Mouse (Mus musculus): ENCODE measurements at regions not wholly inside any gene's neighbourhood (a gene's known extent, or its start where the extent isn't known, plus 50 kb on each side); places are given as distances from the start of the nearest gene placed in this dataset.

DNA sequence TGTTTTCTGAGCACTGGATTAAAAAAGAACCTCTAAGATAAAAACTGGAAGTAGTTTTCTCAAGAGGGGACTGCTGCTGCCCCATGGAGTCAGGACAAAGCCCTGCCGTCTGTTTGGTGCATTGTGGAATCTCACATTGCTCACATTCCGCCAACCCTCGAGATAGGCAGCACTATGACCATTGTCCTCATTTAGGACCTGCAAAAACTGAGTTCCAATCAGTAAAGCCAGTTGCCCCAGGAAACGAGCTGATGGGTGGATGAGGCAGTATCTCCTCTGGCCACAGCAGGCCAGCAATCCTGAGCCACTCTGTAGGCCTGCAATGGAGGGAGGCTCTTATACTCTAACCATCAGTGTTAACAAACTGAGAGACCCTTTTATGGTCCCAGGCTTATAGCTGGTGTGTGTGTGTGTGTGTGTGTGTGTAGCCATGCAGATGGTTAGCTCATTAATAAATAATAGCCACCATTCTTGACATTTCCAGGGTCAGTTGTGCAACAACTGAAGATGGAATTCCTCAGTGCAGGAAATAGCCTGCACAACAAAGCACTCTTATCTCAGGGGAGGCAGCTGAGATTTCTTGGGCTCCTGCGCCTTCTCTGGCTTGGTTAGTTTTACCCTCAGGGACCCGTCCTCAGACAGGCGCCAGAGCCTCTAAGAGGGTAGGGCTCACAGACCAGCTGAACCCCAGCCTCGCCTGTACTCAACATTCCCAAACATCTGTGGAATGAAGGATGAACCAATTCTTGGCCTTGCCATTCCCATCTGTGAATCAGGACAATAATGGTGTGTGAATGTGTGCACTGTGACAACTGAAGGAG, 52.4 kb upstream of the Mycn start:
- 41% methylated on average over 8 of the region's 8 CpGs for WGBS
- no peak for DNase-seq (ENCODE audit: low spot score)
- no peaks in the 10 kb centered on the region for H3K27me3 ChIP-seq (ENCODE audit: control insufficient read depth, insufficient read depth, low read length)
- H3K4me3 ChIP-seq (replicated peaks; ENCODE audit: low read length): no peak overlapping the region
- H3K27ac ChIP-seq: no peak overlapping the region
- H3K4me2 ChIP-seq (replicated peaks): no peak overlapping the region
- no peak overlapping the region for H3K9ac ChIP-seq
- H3K4me1 ChIP-seq (replicated peaks; ENCODE audit: control insufficient read depth, insufficient read depth, low read length): 0 out of 2 replicates have a peak, but pooled peaks cover 4% of the 10 kb centered on the region
- ATAC-seq (ENCODE audit: low FRiP score): no peak
- H3K9me3 ChIP-seq (ENCODE audit: control insufficient read depth, low read length): no peaks in the 10 kb centered on the region
- no peaks in the 10 kb centered on the region for H3K36me3 ChIP-seq (replicated peaks; ENCODE audit: control insufficient read depth, insufficient read depth)
